Mouse (Mus musculus) frontal cortex, postnatal 14 days (tissue): ENCODE data around the gene P4ha1.
A peak's percentile ranks its signal among the peaks of the same experiment; 100 is the strongest.

Experiments
- DNase-seq, 2 experiments: peaks; one replicate each; pipeline ENCODE4 v3.0.0; 2022; ENCODE audit warnings: low spot score in 2 of 2

P4ha1 gene

DNA sequence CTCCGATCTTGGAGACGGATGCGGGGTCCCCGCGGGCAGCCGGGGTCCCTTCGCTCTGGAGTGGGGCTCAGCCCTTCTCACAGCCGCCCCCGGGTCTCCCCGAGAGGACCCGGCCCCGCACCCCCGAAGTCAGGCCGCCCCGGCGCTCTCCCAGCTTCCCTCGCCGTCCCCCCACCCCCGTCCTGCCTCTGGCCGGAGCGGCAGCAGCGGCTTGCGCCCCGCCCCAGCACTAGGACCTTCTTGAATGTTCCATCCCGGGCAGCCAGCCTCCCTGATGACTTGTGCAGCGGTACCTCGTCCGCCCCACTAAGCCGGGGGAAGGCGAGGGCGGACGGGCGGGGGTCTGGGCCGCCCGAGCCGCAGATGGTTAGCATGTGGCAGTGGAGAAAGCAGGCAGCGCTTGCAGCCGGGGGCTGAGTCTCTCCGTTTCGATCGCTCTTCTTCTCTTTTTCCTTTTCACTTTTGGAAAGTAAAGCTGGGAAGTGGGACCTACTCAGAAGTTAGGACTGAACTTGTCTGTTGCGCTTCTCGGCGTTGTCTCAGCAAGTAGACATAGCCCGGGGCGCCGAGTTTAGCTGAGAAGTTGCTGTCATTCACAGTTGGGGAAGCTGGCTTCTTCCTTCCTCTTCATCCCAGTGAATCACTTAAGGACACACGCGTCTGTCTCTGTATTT is 529 bp downstream of the P4ha1 start:
- DNase-seq, result peak; percentile 28 to 41

DNA sequence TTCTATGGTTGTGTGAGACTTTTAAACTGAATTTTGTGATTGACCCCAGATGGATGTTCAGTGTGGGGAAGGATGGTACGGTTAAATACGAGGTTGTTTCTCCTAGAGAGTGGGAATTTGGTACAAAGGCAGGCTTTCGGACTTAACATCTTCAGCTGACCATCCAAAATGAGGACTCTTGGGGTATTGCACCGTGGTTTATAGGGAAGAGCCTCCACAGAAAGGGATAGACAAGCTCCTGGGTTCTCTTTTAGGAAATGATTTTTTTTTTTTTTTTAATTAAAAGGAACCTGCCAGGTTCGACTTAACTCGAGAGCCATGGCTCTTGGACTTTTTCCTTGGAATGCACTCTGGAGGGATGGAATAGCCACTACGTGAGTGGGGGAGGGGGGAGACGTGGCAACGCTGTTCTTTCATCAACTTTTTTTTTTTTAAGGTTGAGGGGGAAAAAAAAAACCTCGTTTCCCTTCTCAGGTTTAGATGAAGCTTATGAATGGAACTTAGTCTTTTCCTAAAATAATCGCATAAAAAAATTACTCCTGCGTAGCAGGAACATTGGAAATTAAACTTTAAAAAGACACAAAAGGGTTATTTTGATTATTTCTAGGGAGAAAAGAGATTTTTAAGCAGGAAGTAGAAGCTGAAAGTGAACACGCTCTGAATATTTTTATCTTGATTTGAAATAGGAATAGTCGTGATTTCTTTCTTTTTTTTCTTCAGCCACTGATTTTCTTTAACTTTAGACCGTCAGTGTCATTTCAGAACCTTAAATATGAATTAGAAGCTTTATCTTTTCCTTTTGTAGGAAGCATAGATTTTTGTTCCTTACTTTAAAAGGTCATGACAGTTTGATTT is 1.4 kb downstream of the P4ha1 start:
- no peak for DNase-seq

DNA sequence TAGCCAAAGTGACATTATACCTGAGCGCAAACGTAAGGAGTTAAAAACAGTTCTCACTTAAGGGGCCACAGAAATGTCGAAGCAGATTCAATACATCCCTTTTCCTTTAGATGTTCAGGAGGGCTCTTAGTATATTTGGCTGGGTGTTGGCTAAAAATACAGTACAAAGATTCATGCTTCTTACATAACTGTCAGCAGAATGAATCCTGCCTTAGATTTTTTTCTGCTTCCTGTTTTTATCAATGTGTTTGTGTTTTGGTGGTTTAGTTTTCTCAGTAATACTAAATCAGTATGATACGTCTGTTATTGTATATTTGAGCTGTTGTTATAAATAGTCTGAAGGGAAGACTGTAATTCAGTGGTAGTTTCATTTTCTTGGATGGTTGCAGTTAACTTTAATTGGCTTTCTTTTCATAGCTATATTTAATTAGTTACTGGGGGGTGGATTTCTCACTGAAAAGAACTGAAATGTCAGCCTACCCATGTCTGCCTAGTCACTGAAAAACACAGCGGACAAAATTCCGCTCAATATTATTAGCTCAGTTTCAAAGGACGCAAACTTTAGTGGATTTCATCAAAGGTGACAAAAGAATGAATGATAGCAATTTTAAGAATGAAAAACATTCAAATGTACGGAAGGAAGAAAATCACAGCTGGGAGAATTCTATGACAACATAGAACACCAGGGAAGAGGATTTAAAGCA is 3.7 kb downstream of the P4ha1 start:
- no peak for DNase-seq

DNA sequence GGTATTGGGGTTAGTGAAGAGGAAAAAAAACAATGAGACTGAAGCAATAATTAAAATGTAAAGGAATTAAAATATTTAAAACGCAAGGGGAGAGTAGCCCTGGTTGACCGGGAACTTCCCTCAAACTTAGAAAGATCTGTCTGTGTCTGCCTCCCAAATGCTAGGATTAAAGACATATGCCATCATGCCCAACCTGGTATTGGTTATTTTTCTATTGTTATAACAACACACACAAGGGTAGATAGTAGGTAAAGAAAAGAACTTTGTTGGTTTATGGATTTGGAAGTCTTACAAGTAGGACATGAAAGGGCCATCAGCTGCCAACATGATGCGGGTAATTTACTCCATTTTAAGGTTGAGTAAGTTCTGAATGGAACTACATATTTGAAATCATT is 4.2 kb downstream of the P4ha1 start:
- DNase-seq, result no peak

DNA sequence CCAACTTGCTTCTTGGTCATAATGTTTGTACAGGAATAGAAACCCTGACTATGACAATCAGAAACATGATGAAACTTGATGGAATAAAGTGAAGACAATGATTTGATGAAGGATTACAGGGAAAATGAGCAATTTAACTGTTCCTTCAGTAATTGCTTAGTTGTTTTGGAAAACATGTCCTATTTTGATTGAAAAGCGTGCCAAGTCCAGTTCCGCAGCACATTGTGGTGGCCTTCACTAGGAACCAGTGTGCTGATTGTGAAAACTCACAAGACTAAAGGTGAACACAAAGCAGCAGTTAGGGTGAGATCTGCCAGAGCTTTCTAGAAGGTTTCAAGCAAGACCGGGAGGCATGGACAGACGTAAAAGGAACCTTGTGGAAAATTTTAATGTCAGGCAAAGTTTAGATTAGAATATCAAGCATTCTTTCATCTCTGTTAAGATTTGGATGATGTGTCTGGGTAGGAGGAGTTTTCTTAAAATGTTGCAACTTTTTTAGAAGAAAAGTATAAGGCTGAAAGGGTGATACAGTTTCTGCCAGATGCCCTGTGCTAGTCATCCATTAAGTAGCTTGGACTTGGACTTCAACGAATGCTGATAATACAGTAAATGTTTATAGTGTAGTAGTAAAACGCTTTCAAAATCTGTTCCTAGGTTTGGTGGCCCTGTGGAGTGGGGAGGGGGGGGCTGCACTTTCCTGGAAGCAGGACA is 8.6 kb downstream of the P4ha1 start:
- no peak for DNase-seq

DNA sequence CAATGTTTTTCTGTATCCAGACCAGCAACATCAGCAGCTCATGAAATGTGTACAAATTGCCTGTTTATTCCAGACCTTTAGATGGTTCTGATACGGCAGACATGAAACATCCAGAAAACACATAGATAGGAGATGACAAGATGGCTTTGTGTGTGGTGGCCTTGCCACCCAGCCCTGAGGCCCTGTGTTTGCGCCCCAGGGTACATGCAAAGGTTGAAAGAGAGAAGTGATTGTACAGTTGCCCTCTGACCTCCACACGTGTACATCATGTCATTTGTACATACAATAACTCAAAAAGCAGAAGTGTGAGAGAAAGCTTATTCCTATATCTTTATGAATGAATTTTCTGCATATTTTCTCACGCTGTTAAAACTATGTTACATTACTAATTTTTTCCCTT is 10.3 kb downstream of the P4ha1 start:
- no peak for DNase-seq

DNA sequence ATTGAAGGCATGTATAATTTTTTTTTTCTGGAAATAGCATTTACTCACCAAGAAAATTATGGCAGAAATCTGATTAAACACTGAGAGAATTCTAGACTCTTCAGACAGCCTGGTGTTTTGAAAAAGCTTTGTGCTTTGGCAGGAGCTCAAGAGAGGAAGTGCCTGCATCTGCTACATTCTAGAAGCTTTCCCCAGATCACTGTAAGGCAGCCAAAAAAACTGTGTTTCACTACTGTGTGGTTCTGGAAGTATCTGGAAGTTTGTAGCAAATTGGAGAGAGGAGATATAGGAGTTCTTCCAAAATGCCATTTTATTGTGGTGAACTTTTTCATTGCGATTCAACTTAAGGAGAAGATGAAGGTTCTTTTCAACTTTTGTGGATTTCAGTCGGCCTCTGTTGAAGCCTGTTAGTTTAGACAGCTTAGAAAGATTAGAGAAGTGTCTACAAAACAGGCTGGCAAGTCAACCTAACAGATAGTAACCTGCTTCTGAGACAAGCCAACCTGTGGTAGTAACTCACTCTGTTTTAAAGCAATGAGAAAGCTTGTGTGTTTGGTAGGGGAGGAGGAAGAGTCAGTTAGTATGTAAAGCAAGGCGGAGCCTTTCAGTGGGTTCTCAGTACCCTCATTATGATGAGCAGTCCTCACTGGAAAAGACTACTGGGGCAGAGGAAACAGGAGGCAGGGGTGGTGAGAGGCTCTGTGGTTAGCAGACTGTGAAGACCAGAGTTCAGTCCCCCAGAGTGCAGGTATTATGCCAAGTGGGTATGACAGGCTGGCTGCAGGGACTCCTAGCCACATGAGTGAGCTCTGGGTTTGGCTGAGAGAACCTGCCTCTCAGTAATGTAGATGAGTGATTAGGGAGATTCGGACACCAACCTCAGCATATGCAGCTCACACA is 12.1 kb downstream of the P4ha1 start:
- peak; percentile 36 to 37 for DNase-seq

DNA sequence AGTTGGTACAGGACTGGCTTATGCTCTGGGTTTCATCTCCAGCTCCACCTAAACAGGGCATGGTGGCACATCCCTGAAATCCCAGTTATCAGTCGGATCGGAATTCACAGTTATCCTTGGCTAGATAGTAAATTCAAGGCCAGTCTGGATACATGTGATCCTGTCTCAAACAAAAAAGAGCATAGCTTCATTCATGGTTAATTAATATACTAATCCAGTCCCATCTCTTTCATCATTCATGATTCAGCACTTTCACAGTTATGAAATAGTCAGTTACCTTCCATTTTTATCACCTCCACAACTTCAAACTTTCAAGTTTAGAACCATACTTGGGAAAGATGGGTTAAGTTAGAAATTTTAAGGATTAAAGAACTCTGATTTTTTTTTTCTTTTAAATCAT is 13.0 kb downstream of the P4ha1 start:
- no peak for DNase-seq

DNA sequence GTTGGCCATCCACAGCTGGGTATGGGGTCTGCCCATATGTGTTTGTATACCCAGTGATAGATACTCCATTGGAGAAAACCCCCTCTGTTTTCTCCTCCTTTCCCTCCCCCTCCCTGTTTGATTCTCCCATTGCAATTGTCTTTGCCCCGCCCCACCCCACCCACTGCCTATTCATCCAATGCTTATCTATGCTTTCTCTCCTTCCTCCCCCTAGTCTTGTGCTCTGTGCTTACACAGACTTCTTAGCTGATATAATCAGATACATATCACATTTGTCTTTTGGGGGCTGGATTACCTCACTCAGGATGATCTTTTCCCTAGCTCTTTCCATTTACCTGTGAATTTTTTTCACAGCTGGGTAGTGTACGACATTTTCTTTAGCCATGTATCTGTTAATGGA is 23.5 kb downstream of the P4ha1 start:
- no peak for DNase-seq

DNA sequence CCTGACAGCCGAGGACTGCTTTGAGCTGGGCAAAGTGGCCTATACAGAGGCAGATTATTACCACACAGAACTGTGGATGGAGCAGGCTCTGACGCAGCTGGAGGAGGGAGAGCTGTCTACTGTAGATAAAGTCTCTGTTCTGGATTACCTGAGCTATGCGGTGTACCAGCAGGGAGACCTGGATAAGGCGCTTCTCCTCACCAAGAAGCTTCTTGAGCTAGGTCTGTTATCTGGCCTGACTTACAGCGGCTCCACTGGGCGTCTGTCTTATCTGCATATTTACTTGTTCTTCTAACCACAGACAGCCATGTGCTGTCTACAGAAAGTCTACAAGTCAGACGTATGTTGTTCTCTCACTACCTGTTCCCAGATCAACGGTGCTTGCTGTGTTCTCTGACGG is 25.1 kb downstream of the P4ha1 start:
- no peak for DNase-seq

DNA sequence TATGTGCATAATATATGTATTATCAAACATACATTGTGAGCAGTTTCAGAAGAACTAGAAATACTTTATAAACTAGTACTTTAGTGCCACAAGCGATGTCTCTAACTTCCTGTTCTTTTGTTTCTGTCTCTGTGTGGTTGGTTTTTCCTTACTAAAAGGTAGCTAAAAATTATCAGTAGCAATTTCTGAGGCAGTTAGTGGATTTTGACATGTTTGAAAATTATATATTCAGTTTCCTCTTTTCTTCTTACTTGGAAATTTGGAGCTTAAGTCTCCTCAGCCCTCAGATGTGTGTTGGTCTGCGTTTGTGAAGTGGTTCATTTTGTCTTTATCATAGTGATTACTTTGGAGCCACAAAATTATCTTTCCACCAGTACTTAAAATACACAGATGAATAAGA is 26.4 kb downstream of the P4ha1 start:
- DNase-seq, result no peak

DNA sequence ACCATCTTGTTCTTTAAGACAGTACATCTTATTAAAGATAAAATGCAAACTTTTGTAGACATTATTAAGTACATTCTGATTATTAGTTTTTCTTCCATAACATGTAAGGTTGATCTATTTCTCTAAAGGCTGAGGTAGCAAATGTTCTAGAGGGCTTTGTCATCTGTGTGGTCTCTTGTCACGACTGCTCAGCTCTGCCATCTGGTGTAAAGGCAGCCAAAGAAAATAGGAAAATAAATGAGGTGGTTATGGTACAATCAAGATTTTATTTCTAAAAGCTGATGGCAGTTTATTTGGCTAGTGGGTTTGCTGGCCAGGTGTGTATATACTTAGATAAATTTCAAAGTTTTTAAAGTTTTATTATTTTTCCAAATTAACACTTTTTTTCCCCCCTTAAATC is 30.0 kb downstream of the P4ha1 start:
- DNase-seq, result no peak

DNA sequence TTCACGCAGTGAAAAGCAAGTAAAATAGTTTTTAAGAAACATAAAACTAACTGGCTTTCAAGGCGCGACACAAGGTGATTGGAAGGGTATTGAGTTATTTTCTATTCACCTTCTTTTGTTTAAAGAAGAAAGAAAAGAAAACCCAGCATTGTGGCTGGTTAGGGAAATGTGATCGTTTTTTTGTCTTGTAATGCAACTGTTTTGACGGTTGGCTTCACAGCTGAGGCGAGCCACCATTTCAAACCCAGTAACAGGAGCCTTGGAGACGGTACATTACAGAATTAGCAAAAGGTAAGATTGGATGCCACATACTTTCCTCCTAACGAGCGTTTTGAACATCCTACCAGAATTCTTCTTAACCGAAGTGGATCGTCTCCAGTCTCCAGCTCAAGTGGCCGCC is 31.0 kb downstream of the P4ha1 start:
- no peak for DNase-seq

DNA sequence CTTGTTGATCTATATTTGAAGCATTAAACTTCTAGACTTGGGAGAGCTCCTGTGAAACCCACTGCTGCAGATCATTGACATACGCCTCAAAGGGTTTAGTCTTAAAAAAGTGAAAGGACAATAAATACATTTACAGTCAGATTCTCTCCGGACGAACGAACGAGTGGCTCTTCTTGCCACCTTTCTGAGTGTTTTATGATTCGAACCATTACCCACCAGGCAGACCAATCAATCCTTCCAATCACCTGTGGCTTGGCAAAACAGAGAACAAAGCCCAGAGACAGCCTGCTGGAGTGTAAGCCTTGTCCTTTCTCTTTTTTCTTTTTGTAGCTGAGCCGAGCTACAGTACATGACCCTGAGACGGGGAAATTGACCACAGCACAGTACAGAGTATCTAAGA is 31.9 kb downstream of the P4ha1 start:
- no peak for DNase-seq

DNA sequence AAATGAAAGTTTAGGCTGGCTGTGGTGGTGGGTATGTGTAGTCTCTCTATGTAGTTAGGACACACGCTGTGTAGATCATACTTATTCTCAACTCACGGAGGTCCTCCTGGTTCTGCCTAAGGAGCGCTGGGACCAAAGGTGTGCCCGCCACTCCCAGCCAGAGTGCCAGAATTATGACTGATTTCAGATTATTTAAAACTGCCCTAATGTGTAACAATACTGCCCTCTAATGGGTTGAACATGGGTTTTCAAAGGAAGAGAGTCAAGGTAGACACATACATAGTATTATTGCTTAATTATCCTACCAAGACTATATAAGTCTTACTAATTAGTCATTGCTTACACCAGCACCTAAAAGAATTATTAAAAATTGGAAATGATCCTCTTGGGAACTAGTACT is 35.6 kb downstream of the P4ha1 start:
- DNase-seq, result no peak

DNA sequence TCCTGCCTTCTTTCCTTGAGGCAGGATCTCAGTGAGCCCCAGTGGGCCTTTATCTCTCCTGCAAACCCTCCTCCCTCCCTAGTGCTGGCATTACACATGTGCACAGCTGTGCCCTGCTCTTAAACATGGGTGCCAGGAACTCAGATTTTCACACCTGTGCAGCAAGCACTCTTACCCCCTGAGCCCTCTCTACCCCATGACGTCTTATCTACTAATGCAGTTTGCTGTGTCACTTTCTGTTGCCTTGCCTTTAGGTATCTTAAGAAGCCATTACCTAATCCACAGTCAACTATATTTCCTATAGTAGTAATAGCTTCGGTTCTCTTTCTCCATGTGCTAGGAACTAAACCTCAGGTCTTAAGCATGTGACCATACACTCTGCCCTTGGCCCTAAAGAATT is 40.1 kb downstream of the P4ha1 start:
- no peak for DNase-seq

DNA sequence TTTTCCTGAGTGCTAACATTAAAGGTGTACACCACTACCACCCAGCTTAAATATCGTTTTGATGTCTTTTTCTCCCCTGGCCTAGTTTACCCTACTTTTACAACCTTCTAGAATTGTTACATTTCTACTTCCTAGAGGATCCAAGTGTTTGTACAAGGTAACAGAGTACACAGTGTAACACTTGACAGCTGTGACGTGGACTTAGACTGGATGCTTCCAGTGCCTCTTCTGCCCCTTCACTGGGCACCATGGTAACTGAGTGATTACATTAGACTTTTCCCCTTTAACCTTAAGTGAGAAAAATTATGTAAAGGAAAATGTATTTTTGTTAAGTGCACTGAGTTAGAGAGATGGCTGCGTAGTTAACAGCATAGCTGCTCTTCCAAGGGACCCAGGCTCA is 41.5 kb downstream of the P4ha1 start:
- DNase-seq, result no peak

DNA sequence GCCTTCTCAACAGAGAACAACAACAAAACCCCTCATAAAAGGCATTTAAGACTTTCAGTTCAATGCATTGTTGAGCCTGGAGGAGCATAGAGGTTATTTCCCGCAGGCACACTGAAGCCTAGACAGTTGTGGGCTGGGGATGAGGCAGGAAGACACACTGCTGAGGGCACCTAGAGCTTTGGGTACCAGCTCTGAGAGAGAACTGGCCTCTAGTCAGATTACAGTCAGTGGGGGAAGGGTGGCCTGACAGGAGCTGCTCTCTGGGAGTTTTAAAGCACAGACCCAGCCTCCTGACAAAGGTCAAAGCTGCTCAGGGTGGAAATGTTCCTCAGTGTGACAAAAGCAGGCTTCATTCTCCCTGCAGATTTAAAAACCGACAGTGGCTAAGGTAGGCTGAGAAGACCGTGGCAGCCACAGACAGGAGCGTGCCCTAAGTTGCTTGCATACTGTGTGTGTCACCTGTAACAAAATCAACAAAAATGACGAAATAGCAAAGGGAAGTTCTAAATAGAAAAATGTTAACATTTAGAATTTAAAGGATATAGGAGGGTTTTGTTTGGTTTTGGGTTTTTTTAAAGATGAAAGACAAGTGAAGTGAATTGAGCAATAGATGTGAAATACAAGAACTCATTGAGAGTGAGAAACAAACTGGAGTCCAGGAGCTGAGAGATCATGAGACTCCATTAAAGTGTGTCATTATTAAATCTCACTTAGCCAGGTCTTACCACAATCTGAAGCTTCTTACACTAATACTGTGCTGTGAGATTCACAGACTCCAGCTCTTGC is 42.9 kb downstream of the P4ha1 start:
- no peak for DNase-seq

DNA sequence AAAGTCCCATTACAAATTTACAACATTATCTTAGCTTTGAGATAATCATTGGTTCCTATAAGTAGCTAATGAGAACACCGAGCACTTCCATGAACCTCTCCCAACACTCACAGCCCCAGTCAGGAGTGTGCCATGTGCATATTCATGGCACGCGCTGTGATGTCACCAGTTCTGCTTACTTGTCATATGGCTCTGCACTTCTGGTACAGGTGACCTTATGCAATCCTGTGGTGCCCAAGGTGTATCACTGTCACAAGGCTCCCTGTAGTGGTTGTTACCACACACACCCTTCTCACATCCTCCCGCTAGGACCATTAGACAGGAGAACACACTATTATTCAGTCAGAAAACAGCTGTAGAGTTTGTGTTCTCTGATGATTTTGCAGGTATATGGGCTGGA is 43.6 kb downstream of the P4ha1 start:
- no peak for DNase-seq

DNA sequence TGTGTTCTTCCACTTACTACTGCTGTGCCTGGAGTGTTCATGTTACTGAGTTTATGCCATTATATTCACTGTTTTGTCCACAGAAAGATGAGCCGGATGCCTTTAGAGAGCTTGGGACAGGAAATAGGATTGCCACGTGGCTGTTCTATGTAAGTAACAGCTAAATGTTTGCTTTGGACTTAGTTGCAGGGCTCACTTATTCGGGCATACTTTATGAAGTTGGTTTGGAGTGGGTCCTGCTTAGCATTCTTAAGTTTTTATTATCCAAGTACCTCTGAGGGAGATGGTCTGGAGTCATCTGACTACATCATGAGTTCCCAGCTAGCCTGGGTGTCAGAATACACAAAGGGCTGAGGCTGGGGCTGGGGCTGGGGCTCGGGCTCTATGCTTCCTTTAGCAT is 44.1 kb downstream of the P4ha1 start:
- no peak for DNase-seq
